Mouse (Mus musculus): ENCODE measurements around the gene Olfr1336. TPM values are rescaled to one million over a fixed set of nuclear protein-coding genes. Genes with fewer than 3 reads are reported as not detected.
A peak's percentile ranks its signal among the peaks of the same experiment; 100 is the strongest.

The Olfr1336 gene
- not detected in 2 replicates for polyA plus RNA-seq (2015; fragmentation: Nextera tagmentation; extraction: Ambion mirVana)

DNA sequence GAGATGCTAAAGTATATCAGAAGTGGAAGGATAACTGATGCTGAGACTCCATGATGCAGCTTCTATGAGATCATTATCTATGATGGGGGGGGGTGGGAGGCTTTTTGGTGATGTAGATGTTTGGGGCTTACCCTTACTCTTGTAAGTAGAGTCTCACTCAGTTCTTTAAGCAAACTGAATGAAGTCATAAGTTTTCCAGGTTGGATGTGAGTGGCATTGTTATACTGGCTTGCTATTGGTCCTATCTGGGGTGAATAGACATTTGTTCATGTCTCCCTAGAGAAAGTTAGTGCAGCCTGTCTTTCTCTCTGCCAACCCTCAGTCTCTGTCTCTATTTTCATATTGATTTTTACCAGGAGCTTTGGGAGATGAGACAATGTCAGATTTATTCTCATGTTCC, at the start of gene Olfr1336:
Gene Olfr1336 (plus strand): TSS at position 301 of the 400 bp plus-strand sequence.
- ATAC-seq, result no peak

DNA sequence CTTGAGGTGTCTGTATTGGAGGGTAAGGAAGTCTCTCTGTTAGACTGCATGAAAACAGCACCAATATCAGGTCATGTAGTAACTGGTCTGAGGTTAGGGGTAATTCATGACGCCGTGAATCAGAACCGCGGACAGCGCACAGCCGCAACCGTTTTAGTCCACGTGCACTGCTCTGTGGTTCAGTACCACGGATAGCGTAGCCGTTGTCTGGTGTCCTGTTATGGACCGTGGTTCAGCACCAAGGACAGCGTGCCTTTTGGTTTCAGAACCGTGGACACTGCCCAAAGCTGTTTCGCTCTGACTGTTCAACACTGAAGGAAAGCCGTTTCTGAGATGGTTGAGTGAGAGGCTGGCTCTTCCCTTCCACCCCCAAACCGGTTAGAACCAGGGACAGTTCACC, 45.9 kb upstream of the Olfr1336 start, which contains the start of gene Gm20715:
Gene Gm20715 (plus strand): TSS at position 235 of the 400 bp plus-strand sequence.
- WGBS, result 1% methylated on average over 17 of the region's 17 CpGs
- Histone ChIP-seq H3K9ac (replicated peaks; ENCODE audit: low read depth) (no peak within 1 kb of the TSS), H3K4me2 (replicated peaks; ENCODE audit: low read depth, low read length) (no peak within 1 kb of the TSS), H3K27me3 (replicated peaks; ENCODE audit: insufficient read depth, low read length) (no peaks in the 10 kb centered on the region), H3K4me1 (ENCODE audit: insufficient read depth, low read depth, low read length) (no peaks in the 10 kb centered on the region), H3K4me3 (ENCODE audit: low read depth, low read length) (no peak within 1 kb of the TSS), H3K27ac (ENCODE audit: low read length) (no peak within 1 kb of the TSS), H3K9me3 (ENCODE audit: low read length) (no peaks in the 10 kb centered on the region), H3K36me3 (ENCODE audit: insufficient read depth, low read length) (no peaks in the 10 kb centered on the region)
- no peak for TF ChIP-seq EP300 (IDR thresholded peaks at IDR 0.05)
- peak; percentile 45 for TF ChIP-seq CTCF (IDR thresholded peaks at IDR 0.05)
- ATAC-seq (peak; percentile 98), DNase-seq (ENCODE audit: low spot score) (peak; percentile 95)

More for the DNA sequence above, at the start of gene Olfr1336:
- Histone ChIP-seq H3K36me3 (ENCODE audit: insufficient read depth, low read length) (no peaks in the 10 kb centered on the region), H3K4me1 (ENCODE audit: insufficient read depth, low read depth, low read length) (no peaks in the 10 kb centered on the region), H3K9ac (replicated peaks; ENCODE audit: low read depth) (no peak within 1 kb of the TSS), H3K9me3 (ENCODE audit: low read length) (no peaks in the 10 kb centered on the region), H3K4me2 (replicated peaks; ENCODE audit: low read depth, low read length) (no peak within 1 kb of the TSS), H3K4me3 (ENCODE audit: low read depth, low read length) (no peak within 1 kb of the TSS), H3K27me3 (replicated peaks; ENCODE audit: insufficient read depth, low read length) (no peaks in the 10 kb centered on the region), H3K27ac (ENCODE audit: low read length) (no peak within 1 kb of the TSS)
- TF ChIP-seq EP300 (IDR thresholded peaks at IDR 0.05) (no peak), CTCF (IDR thresholded peaks at IDR 0.05) (no peak)
- no peak for DNase-seq (ENCODE audit: low spot score)

DNA sequence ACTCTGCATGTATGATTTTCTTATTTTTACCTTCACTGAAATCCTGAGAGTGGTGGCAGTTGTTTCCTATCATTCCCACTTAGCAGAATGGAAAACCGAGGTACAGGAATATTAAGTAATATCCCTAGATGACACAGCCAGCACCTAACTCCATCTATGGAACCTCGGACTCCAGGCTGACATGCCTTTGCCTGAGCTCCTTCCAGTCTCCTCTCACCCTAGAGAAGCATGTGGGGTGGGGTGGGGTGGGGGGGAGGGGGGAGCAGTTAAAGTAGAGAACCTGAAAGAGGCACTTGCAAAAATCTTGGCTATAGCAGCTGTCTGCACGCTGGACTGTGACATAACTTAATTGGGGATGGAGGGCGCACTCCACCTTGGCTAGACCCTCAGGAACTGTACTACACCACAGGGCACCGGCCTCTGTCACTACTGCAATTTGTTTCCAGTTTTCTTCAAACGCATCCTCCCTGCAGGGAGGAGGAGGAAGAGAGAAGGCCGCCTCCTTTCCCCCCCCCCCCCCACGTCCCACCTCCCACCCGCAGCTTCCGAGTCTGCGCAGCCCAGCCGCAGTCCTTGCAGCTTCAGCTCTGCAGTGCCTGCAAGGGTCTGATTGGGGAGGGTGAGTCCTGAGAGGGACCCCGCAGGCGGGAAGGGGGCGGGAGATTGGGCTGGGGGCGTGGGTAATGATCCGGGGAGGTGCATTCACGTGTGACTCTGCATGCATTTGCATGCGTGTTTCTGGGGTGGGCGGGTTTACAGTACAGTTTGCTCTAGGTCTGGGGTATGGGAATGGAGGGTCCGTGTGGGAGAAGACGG, 41.1 kb upstream of the Olfr1336 start:
- WGBS, result 11% methylated on average over 21 of the region's 22 CpGs

DNA sequence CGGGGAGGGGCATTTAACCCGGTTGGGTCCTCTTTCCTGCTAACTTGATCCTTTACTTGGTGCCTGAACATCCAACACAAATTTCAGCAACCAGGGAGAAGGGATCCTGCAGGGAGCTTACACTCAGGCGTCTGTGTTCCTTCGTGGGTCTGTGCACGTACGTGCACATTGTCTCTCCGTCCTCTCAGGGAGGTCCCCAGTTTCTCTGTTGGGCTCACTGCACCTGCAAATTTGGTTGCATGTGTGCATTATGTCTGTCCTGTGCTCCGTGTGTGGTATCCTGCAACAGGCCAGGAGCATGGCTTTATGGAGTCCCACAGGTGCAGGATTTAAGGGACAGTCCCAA, 40.6 kb upstream of the Olfr1336 start:
- no peaks in the 10 kb centered on the region for H3K27me3 ChIP-seq (replicated peaks; ENCODE audit: insufficient read depth, low read length)
- 14% methylated on average over 8 of the region's 8 CpGs for WGBS
- no peaks in the 10 kb centered on the region for H3K4me1 ChIP-seq (ENCODE audit: insufficient read depth, low read depth, low read length)
- DNase-seq (ENCODE audit: low spot score) (no peak), ATAC-seq (no peak)
- H3K4me2 ChIP-seq (replicated peaks; ENCODE audit: low read depth, low read length), result no peak overlapping the region
- TF ChIP-seq CTCF (IDR thresholded peaks at IDR 0.05), result no peak
- no peak for TF ChIP-seq EP300 (IDR thresholded peaks at IDR 0.05)
- no peaks in the 10 kb centered on the region for H3K36me3 ChIP-seq (ENCODE audit: insufficient read depth, low read length)
- H3K9me3 ChIP-seq (ENCODE audit: low read length), result no peaks in the 10 kb centered on the region
- no peak overlapping the region for H3K27ac ChIP-seq (ENCODE audit: low read length)
- no peak overlapping the region for H3K4me3 ChIP-seq (ENCODE audit: low read depth, low read length)
- H3K9ac ChIP-seq (replicated peaks; ENCODE audit: low read depth), result no peak overlapping the region

More for the DNA sequence above, 41.1 kb upstream of the Olfr1336 start:
- H3K4me2 ChIP-seq (replicated peaks; ENCODE audit: low read depth, low read length), result no peak overlapping the region
- H3K36me3 ChIP-seq (ENCODE audit: insufficient read depth, low read length), result no peaks in the 10 kb centered on the region
- no peak overlapping the region for H3K27ac ChIP-seq (ENCODE audit: low read length)
- no peaks in the 10 kb centered on the region for H3K27me3 ChIP-seq (replicated peaks; ENCODE audit: insufficient read depth, low read length)
- no peak overlapping the region for H3K9ac ChIP-seq (replicated peaks; ENCODE audit: low read depth)
- DNase-seq (ENCODE audit: low spot score) (no peak), ATAC-seq (no peak)
- no peaks in the 10 kb centered on the region for H3K4me1 ChIP-seq (ENCODE audit: insufficient read depth, low read depth, low read length)
- H3K4me3 ChIP-seq (ENCODE audit: low read depth, low read length), result no peak overlapping the region
- H3K9me3 ChIP-seq (ENCODE audit: low read length), result no peaks in the 10 kb centered on the region
- TF ChIP-seq EP300 (IDR thresholded peaks at IDR 0.05) (no peak), CTCF (IDR thresholded peaks at IDR 0.05) (no peak)

DNA sequence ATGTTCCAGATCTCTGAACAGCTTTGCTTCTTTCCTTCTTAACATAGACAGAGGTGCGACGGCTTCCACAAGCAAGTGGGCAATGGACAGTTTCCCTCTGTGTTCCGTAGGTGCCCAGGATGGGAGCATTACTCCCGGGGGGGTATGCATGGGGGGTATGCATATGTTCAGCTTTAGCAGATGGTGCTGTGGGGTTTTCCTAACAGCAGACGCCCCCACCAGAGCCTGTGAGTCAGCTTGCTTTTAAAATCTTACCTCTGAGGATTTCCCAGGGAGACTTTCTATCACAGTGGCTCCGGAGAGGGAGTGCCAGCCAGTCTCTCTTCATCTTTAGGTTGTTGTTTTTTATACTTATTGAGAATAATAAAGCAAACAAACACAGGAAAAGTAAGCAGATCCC, 36.1 kb upstream of the Olfr1336 start:
- no peak for ATAC-seq
- TF ChIP-seq EP300 (IDR thresholded peaks at IDR 0.05) (no peak), CTCF (IDR thresholded peaks at IDR 0.05) (no peak)

DNA sequence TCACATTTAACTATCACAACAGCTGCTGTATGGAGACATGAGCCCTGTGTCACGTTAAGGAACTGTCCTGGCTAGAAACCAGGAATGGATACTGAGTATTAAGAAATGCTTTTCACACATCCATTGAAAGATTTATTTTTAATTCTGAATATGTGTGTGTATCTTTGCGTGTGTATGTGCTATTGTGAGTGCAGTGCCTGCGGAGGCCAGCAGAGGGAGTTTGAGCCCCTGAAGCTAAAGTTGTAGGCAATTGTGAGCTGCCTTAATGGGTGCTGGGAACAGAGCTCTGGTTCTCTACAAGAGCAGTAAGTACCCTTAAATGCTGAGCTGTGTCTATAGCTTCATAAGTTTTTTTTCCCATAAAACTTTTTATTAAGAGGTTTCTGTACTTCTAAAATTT, 26.6 kb upstream of the Olfr1336 start:
- Histone ChIP-seq H3K4me2 (replicated peaks; ENCODE audit: low read depth, low read length) (no peak overlapping the region), H3K4me3 (ENCODE audit: low read depth, low read length) (no peak overlapping the region), H3K9me3 (ENCODE audit: low read length) (no peaks in the 10 kb centered on the region), H3K27ac (ENCODE audit: low read length) (no peak overlapping the region), H3K36me3 (ENCODE audit: insufficient read depth, low read length) (no peaks in the 10 kb centered on the region), H3K4me1 (ENCODE audit: insufficient read depth, low read depth, low read length) (no peaks in the 10 kb centered on the region), H3K27me3 (replicated peaks; ENCODE audit: insufficient read depth, low read length) (no peaks in the 10 kb centered on the region), H3K9ac (replicated peaks; ENCODE audit: low read depth) (no peak overlapping the region)
- TF ChIP-seq EP300 (IDR thresholded peaks at IDR 0.05) (no peak), CTCF (IDR thresholded peaks at IDR 0.05) (0 out of 2 replicates have a peak, but pooled peaks have one; percentile 13)
- ATAC-seq (no peak), DNase-seq (ENCODE audit: low spot score) (no peak)
- 79% methylated on average over 3 of the region's 3 CpGs for WGBS

More for the DNA sequence above, 36.1 kb upstream of the Olfr1336 start:
- H3K4me3 ChIP-seq (ENCODE audit: low read depth, low read length), result no peak overlapping the region
- H3K4me1 ChIP-seq (ENCODE audit: insufficient read depth, low read depth, low read length), result no peaks in the 10 kb centered on the region
- H3K9ac ChIP-seq (replicated peaks; ENCODE audit: low read depth), result no peak overlapping the region
- no peaks in the 10 kb centered on the region for H3K9me3 ChIP-seq (ENCODE audit: low read length)
- no peak overlapping the region for H3K4me2 ChIP-seq (replicated peaks; ENCODE audit: low read depth, low read length)
- no peak overlapping the region for H3K27ac ChIP-seq (ENCODE audit: low read length)
- WGBS, result 79% methylated on average over 6 of the region's 6 CpGs
- no peak for DNase-seq (ENCODE audit: low spot score)
- H3K27me3 ChIP-seq (replicated peaks; ENCODE audit: insufficient read depth, low read length), result no peaks in the 10 kb centered on the region
- no peaks in the 10 kb centered on the region for H3K36me3 ChIP-seq (ENCODE audit: insufficient read depth, low read length)

Measured in lung, postnatal 0 days (tissue).